Mouse (Mus musculus): Measurements from ENCODE around the gene Rrp12.

DNA sequence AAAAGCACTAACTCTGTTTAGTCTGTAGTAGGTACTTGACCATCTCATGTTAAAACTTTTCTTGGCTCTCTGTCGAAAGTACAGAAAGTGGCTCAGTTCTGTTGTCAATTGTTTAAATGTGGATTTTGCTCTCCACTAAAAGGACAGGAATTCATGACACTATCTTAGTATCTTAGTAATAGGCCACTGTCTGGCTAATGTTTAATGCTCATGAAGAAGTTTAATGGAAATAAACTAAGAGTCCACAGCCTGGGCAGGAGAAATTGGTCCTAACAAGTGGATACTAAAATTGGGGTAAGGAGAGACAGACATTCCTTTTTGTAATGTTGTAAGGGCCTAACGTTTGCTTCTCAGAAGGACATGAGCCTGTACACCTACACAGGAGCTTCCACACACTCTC is 14.4 kb upstream of the Rrp12 start:
- TF ChIP-seq GATA1 (IDR thresholded peaks at IDR 0.05; ENCODE audit: borderline replicate concordance, low read length) (no peak), FLI1 (IDR thresholded peaks at IDR 0.05; ENCODE audit: low read length) (no peak)

Measured in megakaryocyte, embryonic 14.5 days (primary cell).